Mouse (Mus musculus) ovary, postnatal 14 days (tissue): ENCODE data around the gene Ino80d.

ENCODE experiments used
- DNase-seq: peaks from one replicate; pipeline ENCODE4 v3.0.0; 2022; ENCODE audit warnings: low spot score

Gene Ino80d

DNA sequence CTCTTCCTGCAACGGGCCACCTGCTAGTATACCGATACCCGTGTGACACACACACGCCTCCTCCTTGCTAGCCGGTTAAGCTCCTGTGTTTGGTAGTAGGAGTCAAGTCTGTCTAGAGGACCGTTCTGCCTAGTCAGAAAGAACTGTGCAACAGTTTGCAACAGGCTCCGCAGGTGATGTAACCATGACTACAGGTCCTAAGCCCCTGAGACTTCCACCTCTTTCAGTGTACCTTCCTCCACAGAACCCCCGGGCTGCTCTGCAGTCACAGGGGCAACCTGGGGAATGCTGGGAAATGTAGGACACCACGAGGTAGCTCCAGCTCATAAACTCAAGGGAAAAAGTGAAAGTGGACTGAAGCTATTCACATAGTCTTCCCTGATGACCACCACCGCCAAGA is 123.4 kb downstream of the Ino80d start:
- no peak for DNase-seq

GRCm38 (mm10) chr1:62987561-62987960 is 126.9 kb downstream of the Ino80d start:
- no peak for DNase-seq

DNA sequence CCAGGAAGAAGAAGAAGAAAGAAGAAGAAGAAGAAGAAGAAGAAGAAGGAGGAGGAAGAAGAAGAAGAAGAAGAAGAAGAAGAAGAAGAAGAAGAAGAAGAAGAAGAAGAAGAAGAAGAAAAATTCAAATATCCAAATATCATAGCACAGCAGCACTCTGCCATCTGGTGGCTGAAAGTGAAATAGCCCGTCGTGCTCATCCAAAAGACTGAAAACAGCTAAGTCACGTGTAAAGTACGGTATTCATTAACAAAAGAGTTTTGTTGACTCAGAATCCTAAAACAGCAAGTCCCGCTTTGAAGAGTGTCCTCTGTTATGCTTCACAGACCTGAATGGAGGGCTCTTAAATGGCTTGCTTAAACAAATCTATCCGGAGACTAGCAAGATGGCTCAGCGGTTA is 128.2 kb downstream of the Ino80d start:
- DNase-seq, result peak; percentile 29

DNA sequence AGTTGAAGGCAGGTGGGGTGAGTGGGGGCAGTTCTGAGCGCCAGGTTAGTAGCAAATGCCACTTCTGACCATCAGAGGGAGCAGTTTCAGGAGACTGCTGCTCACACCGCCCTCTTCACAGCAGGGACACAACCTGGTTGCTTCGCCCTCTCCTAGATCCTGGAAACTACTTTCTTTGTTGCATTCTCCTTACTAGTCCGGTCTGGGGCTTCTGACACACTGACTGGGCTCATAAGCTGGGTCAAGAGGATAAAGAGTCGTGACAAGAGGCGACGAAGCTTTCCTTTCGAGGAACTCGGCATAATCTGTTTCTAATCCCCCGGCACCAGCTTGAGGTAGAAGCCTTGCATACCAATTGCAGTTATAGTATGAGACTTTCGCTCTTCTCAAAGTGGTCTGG is 129.9 kb downstream of the Ino80d start:
- peak; percentile 52 for DNase-seq

DNA sequence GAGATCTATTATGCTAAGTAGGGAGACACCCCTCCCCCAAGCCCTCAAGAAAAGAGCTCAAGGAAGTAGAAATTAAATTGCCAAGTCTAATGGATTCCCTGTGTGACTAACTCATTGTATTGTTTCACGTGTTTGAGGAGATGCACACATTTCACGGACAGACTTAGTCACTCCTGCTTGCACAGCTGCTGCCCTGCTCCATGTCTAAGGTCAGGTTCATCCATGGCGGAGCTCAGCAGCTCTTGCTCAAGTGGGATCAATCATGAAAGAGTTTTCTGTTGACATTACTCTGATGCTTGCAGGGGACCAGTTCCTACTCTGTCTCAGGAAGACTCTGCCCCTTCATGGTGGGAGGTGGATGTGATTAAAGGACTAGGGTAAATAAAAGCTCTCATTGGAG is 137.7 kb downstream of the Ino80d start:
- DNase-seq, result no peak

DNA sequence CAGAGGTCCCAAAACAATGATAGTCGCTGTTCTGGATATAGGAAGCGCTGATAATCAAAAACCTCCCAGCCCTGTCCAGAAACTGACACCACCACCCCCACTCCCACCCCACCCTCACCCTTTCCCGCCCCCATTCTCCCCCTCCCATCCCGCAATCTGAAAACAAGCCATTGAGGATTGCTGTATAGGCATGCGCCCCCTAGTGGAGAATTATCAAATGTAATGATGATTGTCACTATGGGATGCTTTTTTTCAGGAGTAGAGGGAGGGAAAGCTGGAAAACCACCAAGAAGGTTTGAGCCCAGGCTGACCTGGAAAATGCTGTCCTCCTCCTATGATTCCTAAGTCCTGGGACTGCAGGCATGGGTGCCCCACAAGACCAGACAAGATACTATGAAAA is 147.6 kb downstream of the Ino80d start:
- no peak for DNase-seq

DNA sequence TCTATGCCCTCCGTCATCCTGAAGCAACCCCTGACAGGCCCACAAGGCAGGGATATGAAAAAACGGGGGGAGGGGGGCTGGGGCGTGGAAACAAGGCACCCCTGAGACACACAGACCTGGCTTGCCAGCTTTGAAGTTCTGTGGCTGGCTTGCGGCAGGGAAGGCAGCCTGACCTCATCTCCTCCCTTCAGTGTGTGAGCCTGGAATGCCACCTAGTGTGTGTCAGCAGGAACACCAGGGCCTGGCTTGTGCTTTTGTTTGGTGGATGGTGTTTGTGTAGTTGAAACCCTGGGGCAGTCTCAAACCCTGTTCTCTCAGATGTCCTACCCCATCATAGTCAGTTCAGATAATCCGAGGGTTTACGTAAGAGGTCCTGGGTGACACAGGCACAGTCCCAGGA is 150.2 kb downstream of the Ino80d start:
- peak; percentile 50 for DNase-seq

GRCm38 (mm10) chr1:62956942-62957645 is 157.4 kb downstream of the Ino80d start:
- no peak for DNase-seq

DNA sequence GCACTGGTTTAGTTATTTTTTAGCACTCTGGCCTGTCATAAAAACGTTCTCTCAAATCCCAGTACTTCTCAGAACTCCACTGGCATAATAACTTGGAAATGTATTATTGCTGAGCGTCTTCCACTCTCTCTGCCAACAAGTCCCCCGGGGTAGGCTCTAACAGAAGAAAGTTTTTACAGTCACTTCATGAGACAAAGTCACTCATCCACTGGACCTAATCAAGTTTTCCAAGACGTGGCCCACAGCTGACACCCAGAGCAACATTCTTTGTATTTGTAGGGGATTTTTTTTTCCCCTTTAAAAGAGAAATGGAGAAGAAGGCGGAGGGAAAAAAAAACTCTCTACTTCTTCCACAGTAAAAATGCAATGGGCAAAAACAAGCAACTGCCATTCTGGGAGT is 157.9 kb downstream of the Ino80d start:
- DNase-seq, result no peak

GRCm38 (mm10) chr1:62955340-62955739 is 159.1 kb downstream of the Ino80d start:
- no peak for DNase-seq

DNA sequence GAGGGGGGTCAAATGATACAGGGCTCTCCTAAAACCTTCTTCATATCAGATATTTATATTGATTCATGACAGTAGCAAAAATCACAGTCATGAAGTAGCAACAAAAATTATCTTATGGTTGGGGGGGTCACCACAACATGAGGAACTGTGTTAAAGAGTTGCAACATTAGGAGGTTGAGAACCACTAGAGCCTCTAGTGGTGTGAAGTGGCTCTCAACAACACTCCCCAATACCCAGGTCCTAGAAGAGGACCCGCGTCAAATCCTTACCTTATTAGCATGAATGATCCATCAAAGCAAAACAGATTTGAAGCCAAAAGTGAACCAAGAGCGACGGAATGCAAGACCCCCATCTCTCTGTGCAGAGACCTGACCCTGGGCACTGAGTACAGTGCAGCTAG is 161.4 kb downstream of the Ino80d start:
- DNase-seq, result no peak

DNA sequence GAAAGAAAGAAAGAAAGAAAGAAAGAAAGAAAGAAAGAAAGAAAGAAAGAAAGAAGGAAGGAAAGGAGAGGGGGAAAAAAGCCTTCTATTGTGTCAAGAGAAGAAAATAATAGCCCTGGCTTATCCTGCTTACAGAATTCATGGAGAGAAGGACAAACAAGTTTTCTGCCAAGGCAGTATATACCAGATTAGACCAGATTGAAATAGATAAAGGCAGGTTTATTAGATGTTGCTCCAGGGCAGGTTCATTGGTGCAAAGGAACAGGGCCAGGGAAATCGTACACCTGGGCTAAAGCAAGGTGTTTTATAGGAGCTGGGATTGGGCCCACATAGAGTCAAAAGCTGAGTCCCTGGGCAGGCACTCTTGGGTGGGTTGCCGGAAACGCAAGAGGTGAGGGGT is 162.1 kb downstream of the Ino80d start:
- DNase-seq, result no peak

- peak; percentile 30 for DNase-seq
Measured at GRCm38 (mm10) chr1:62951067-62951809, 163.2 kb downstream of the Ino80d start.

- DNase-seq, result no peak
Measured at GRCm38 (mm10) chr1:62950526-62950925, 163.9 kb downstream of the Ino80d start.

GRCm38 (mm10) chr1:62947807-62948206 is 166.7 kb downstream of the Ino80d start:
- DNase-seq, result no peak

DNA sequence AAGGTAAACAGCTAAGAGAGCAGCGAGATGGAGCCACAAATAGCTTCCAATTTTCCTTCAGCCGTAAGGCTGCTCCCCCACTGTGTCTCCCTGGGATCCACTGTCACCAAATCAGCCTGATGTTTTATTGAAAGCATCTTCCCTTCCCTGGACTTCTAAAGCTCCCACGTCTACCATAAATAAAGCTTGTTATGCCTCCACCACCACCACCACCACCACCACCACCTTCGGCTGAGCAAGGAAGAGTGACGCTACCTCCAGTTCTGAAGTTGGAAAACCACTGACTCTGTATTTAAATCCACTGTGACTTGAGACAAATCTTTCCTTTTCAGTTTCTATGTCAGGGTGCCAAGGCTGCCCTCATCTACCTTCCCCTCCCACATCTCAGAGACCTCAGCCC is 167.5 kb downstream of the Ino80d start:
- no peak for DNase-seq

DNA sequence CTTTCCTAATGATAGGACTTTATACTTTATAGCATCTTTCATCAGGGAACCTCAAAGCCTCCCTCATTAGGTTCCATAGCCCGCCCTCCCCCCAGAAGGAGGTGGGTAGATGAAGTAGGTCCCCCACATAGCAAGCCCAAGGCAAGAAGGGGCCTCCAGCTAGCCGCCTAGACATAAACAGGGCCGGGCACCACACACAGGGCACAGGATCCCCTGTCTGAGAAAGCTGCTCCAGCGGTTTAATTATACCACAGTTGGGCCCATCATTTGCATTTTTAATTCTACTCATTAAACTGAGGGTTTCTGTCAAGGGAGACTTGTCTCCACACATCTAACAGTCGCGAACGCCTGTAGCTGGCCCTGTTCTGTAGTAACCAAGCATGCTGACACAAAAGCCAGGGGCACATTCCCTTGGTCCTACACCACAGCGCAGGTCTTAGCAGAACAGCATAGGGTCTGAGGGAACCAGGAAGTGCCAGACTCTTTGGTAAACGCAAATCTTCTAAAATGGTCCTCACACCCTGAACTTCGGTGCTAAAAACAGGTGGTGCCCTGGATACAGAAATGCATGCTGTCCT is 179.6 kb downstream of the Ino80d start:
- no peak for DNase-seq

DNA sequence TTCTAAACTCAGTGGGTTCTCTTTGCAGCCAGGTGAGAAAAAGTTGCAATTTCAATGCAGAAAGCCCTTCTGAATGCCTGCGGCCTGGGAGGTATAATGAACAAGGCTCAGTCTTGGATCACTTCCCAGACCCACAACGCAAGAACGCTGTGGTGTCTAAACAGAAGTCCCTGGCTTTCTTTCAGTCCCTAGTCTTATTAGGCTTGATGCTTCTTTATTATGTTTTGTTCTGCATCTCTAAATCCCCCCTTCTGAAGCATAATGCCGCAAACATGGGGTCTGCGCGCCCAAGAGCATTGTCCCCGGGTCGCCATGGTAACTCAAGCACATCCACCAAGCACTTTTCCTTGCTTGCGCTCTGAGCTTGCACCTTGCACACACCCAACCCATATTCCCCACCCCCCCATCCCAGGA is 180.4 kb downstream of the Ino80d start:
- no peak for DNase-seq

- no peak for DNase-seq
Measured at GRCm38 (mm10) chr1:62933288-62934099, 181.0 kb downstream of the Ino80d start.

GRCm38 (mm10) chr1:62929477-62929876 is 185.0 kb downstream of the Ino80d start:
- DNase-seq, result peak; percentile 82

GRCm38 (mm10) chr1:62919219-62919618 is 195.2 kb downstream of the Ino80d start:
- no peak for DNase-seq

DNA sequence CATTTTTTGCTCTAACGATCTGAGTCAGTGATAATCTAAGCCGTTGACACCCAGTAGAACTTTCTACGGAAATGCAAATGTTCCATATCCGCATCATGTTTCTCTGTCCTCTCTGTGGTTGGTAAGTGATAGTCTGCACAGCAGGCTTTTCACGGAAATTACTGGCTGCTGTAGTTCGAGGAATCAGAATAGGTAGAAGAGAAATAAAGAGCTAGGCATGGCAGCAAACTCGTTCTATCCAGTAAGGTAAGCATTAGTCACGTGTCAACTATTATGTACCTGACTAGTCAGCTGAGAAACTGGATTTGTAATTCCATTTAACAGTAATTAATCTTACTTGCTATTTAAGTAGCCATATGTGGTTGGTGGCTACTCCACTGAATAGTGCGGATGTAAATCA is 197.9 kb downstream of the Ino80d start:
- DNase-seq, result no peak

- no peak for DNase-seq
Measured at GRCm38 (mm10) chr1:62914495-62914894, 200.0 kb downstream of the Ino80d start.
